Mouse (Mus musculus) neural tube, embryonic 14.5 days (tissue): Measurements from ENCODE around the gene Polr1c. TPM values are rescaled to one million over a fixed set of nuclear protein-coding genes. Genes with fewer than 3 reads are reported as not detected.

ENCODE experiments used
- ATAC-seq: fragments of 200-750 bp; cut with Nextera tagmentation; 2 replicates; pipeline ENCODE4 v1.8.0; 2017; ENCODE audit warnings: low read depth, mild to moderate bottlenecking, moderate TSS enrichment, moderate library complexity
- H3K27ac ChIP-seq: fragments of 300-500 bp; sonication (generic); 2 replicates; pipeline ENCODE4 v1.5.1; 2014; ENCODE audit warnings: low read depth, mild to moderate bottlenecking, control low read depth, low read length, moderate library complexity, mixed read lengths
- H3K27me3 ChIP-seq: fragments of 300-500 bp; sonication (generic); 2 replicates; pipeline ENCODE4 v1.6.1; 2014; ENCODE audit warnings: low read length; ENCODE audit not compliant: control insufficient read depth, insufficient read depth
- H3K36me3 ChIP-seq: fragments of 300-500 bp; sonication (generic); 2 replicates; pipeline ENCODE4 v1.6.1; 2014; ENCODE audit warnings: low read length, mixed read lengths; ENCODE audit not compliant: control insufficient read depth, insufficient read depth
- H3K4me1 ChIP-seq: fragments of 300-500 bp; sonication (generic); 2 replicates; pipeline ENCODE4 v1.6.1; 2014; ENCODE audit warnings: low read length; ENCODE audit not compliant: control insufficient read depth, insufficient read depth
- H3K4me2 ChIP-seq: fragments of 300-500 bp; sonication (generic); 2 replicates; pipeline ENCODE4 v1.6.1; 2014; ENCODE audit warnings: mild to moderate bottlenecking, low read depth, low read length, control low read depth
- H3K4me3 ChIP-seq: fragments of 300-500 bp; sonication (generic); 2 replicates; pipeline ENCODE4 v1.5.1; 2014; ENCODE audit warnings: low read depth, low read length, control low read depth, mixed read lengths
- H3K9ac ChIP-seq: fragments of 300-500 bp; sonication (generic); replicated peaks from 2 replicates; pipeline ENCODE4 v1.6.1; 2014; ENCODE audit warnings: low read depth, mild to moderate bottlenecking, control low read depth, low read length, mixed read lengths
- H3K9me3 ChIP-seq: fragments of 300-500 bp; sonication (generic); 2 replicates; pipeline ENCODE4 v1.6.1; 2016; ENCODE audit warnings: low read length; ENCODE audit not compliant: control insufficient read depth
- WGBS: fragments of 180-500 bp; shearing (Covaris S2); extraction: QIAGEN DNeasy Blood & Tissue Kit; methylation state at CpG from one replicate; pipeline ENCODE4 v1.1.7; 2014; 5-methylcytosine and 5-hydroxymethylcytosine counted together
- polyA plus RNA-seq: library from polyadenylated mRNA; unstranded; fragments of >200 nt; fragmentation: Nextera tagmentation; extraction: Ambion mirVana; gene quantifications from 2 replicates; pipeline ENCODE4 v1.2.1, GENCODE M21; 2014

Gene Polr1c
- polyA plus RNA-seq, 1 experiment from 2014 or later, result 80.4 TPM

- no peak overlapping the region for H3K27ac ChIP-seq
- no peaks in the 10 kb centered on the region for H3K4me1 ChIP-seq
- no peak overlapping the region for H3K9ac ChIP-seq
- H3K4me2 ChIP-seq, result no peak overlapping the region
- H3K9me3 ChIP-seq, result no peaks in the 10 kb centered on the region
- no peak overlapping the region for H3K4me3 ChIP-seq
- ATAC-seq, result no peak
- WGBS, result 90% methylated on average over 18 of the region's 19 CpGs
- H3K27me3 ChIP-seq, result no peaks in the 10 kb centered on the region
- peaks cover 18% of the 10 kb centered on the region; the same call in 1 of the 2 replicates for H3K36me3 ChIP-seq
Measured at GRCm38 (mm10) chr17:46269771-46270534, 22.1 kb upstream of the Polr1c start.

DNA sequence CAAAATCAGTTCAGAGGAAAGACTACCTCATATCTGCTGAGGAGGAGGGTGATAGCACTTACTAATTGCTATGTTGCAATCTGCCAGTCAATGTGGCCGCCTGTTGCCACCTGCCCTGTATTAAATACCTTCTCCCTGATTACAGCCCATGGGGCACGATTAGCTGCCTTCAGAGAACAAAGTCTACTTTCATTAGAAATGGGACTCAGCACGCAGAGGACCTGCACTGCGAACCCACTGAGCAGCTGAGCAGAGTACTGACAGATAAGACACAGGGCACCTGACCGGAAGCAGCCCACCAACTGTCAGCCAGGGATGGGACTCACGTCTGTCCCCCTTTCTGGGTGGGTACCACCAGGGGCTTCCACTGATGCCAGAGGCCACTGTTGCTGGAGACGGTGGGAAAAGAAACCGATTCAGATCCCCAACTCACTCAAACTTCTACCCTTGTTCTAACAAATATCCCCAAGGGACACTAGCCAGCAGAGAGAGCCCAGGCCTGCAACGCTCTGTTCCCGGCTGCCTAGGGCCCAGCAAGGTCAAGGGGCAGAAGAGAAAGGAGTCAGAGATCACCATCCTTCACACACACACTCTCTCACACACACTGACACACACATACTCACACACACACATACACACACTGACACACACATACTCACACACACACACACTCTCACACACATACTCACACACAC, 20.3 kb upstream of the Polr1c start:
- no peak overlapping the region for H3K9ac ChIP-seq
- 83% methylated on average over 10 of the region's 10 CpGs for WGBS
- H3K27ac ChIP-seq, result no peak overlapping the region
- peaks cover 23% of the 10 kb centered on the region for H3K36me3 ChIP-seq
- ATAC-seq, result no peak
- no peak overlapping the region for H3K4me2 ChIP-seq
- H3K9me3 ChIP-seq, result no peaks in the 10 kb centered on the region
- H3K27me3 ChIP-seq, result no peaks in the 10 kb centered on the region
- no peaks in the 10 kb centered on the region for H3K4me1 ChIP-seq
- no peak overlapping the region for H3K4me3 ChIP-seq

- H3K4me2 ChIP-seq, result no peak overlapping the region
- H3K27ac ChIP-seq, result no peak overlapping the region
- H3K9me3 ChIP-seq, result no peaks in the 10 kb centered on the region
- WGBS, result 83% methylated on average over 7 of the region's 7 CpGs
- ATAC-seq, result no peak
- no peak overlapping the region for H3K4me3 ChIP-seq
- H3K4me1 ChIP-seq, result no peaks in the 10 kb centered on the region
- H3K27me3 ChIP-seq, result no peaks in the 10 kb centered on the region
- H3K36me3 ChIP-seq, result peaks cover 27% of the 10 kb centered on the region
- no peak overlapping the region for H3K9ac ChIP-seq
Measured at GRCm38 (mm10) chr17:46267511-46267910, 19.7 kb upstream of the Polr1c start.

GRCm38 (mm10) chr17:46266986-46267385, 19.1 kb upstream of the Polr1c start:
- H3K36me3 ChIP-seq, result peaks cover 33% of the 10 kb centered on the region
- whole genome bisulfite sequencing, result 68% methylated on average over 6 of the region's 6 CpGs

DNA sequence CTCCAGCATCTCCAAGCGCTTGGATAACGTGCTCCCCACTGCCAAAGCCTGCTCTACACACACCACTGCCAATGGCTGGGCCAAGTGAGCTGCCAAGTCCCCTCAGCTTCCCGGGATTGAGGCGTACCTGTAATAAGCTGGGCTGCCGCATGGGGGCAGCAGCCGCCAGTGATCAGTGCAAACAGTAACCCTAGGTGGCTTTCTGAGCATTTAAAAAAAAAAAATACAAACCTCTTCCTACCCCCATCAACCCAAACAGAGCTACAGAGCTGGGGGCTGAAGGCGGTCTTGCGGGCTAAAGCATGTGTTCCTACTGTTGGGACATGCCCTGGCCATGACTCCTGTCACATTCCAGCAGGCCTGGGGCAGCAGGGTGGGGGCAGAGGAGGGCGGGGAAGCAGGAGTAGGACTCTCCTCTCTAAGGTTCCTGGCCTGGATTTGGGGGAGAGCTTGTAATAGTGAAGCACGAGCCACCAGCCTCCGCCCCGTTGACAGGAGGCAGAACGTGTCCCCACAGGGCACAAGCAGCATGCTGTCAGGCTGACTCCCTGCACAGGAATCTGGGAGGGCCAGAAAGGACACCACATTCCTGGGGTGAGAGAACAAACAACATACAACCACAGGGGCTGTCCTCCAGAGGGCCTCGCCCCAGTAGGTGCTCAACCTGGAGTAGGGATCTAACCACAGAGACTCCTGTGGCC, 18.2 kb upstream of the Polr1c start:
- Histone ChIP-seq H3K27me3 (no peaks in the 10 kb centered on the region), H3K27ac (no peak overlapping the region), H3K9ac (no peak overlapping the region), H3K36me3 (peaks cover 31% of the 10 kb centered on the region), H3K4me3 (no peak overlapping the region), H3K4me1 (no peaks in the 10 kb centered on the region), H3K4me2 (no peak overlapping the region), H3K9me3 (no peaks in the 10 kb centered on the region)
- peak; percentile 82 for ATAC-seq
- WGBS, result 28% methylated on average over 14 of the region's 14 CpGs

More at GRCm38 (mm10) chr17:46266986-46267385, 19.1 kb upstream of the Polr1c start:
- Histone ChIP-seq H3K4me1 (no peaks in the 10 kb centered on the region), H3K27me3 (no peaks in the 10 kb centered on the region), H3K9me3 (no peaks in the 10 kb centered on the region), H3K27ac (no peak overlapping the region), H3K4me3 (no peak overlapping the region), H3K9ac (no peak overlapping the region), H3K4me2 (no peak overlapping the region)
- ATAC-seq, result no peak

DNA sequence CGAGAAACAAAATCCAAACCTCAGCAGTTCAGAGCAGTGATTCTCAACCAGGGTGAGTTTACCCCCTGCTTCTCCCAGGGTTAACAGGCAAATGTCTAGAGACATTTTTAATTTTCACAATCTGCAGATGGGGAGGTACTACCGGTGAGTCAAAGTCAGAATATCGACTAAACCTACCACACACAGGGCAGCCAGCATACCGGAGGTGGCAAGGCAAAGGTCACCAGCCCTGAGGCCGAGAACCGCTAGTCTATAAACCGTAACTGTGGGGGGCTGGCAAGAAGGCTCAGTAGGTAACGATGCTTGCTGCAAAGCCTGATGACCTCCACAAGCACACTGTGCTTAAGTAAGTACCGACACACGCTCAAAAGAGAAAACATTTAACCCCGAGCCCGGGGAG, 17.6 kb upstream of the Polr1c start:
- peaks cover 32% of the 10 kb centered on the region for H3K36me3 ChIP-seq
- no peaks in the 10 kb centered on the region for H3K9me3 ChIP-seq
- no peak overlapping the region for H3K4me3 ChIP-seq
- H3K4me2 ChIP-seq, result no peak overlapping the region
- H3K9ac ChIP-seq, result no peak overlapping the region
- WGBS, result 91% methylated on average over 12 of the region's 12 CpGs
- no peaks in the 10 kb centered on the region for H3K27me3 ChIP-seq
- H3K27ac ChIP-seq, result no peak overlapping the region
- ATAC-seq, result peak; percentile 12; the same call in 1 of the 2 replicates
- no peaks in the 10 kb centered on the region for H3K4me1 ChIP-seq

- no peak for ATAC-seq
- peaks cover 36% of the 10 kb centered on the region for H3K36me3 ChIP-seq
Measured at GRCm38 (mm10) chr17:46262201-46262694, 14.4 kb upstream of the Polr1c start.

GRCm38 (mm10) chr17:46259675-46260074, 11.8 kb upstream of the Polr1c start:
- H3K9me3 ChIP-seq, result no peaks in the 10 kb centered on the region
- H3K36me3 ChIP-seq, result peaks cover 33% of the 10 kb centered on the region
- H3K9ac ChIP-seq, result no peak overlapping the region
- no peak overlapping the region for H3K4me3 ChIP-seq
- H3K4me2 ChIP-seq, result no peak overlapping the region
- ATAC-seq, result no peak
- 92% methylated on average over 17 of the region's 17 CpGs for WGBS
- peaks cover 8% of the 10 kb centered on the region; the same call in 1 of the 2 replicates for H3K4me1 ChIP-seq
- H3K27me3 ChIP-seq, result no peaks in the 10 kb centered on the region
- H3K27ac ChIP-seq, result no peak overlapping the region

More at GRCm38 (mm10) chr17:46262201-46262694, 14.4 kb upstream of the Polr1c start:
- WGBS, result 99% methylated on average over 5 of the region's 5 CpGs
- no peaks in the 10 kb centered on the region for H3K27me3 ChIP-seq
- no peaks in the 10 kb centered on the region for H3K9me3 ChIP-seq
- no peaks in the 10 kb centered on the region for H3K4me1 ChIP-seq
- no peak overlapping the region for H3K9ac ChIP-seq
- H3K4me3 ChIP-seq, result no peak overlapping the region
- H3K27ac ChIP-seq, result no peak overlapping the region
- H3K4me2 ChIP-seq, result no peak overlapping the region
